Mouse (Mus musculus) liver, adult 2 months (tissue): ENCODE results near the gene Tex9. TPM values are rescaled to one million over a fixed set of nuclear protein-coding genes. Genes with fewer than 3 reads are reported as not detected.

Source experiments
- DNase-seq: peaks from one replicate; pipeline ENCODE4 v3.0.0-alpha.2; 2011; ENCODE audit warnings: low read depth, low spot score; ENCODE audit errors: extremely low read depth
- H3K27ac ChIP-seq: fragments of 200-500 bp; replicated peaks from 2 replicates; pipeline ENCODE4 v1.5.1; 2012; ENCODE audit warnings: low read depth, mild to moderate bottlenecking, control low read depth, inconsistent platforms, low read length; ENCODE audit not compliant: insufficient read depth
- H3K27me3 ChIP-seq: fragments of 200-500 bp; 2 replicates; pipeline ENCODE4 v1.6.1; 2012; ENCODE audit warnings: mild to moderate bottlenecking, moderate library complexity, low read length, inconsistent platforms; ENCODE audit not compliant: control insufficient read depth, insufficient read depth
- H3K36me3 ChIP-seq: fragments of 200-500 bp; 2 replicates; pipeline ENCODE4 v1.6.1; 2012; ENCODE audit warnings: low read length, inconsistent platforms; ENCODE audit not compliant: control insufficient read depth, insufficient read depth
- H3K4me1 ChIP-seq: fragments of 200-500 bp; 2 replicates; pipeline ENCODE4 v1.6.1; 2011; ENCODE audit warnings: low read length; ENCODE audit not compliant: control insufficient read depth, insufficient read depth
- H3K4me3 ChIP-seq: fragments of 200-500 bp; 2 replicates; pipeline ENCODE4 v1.5.1; 2011; ENCODE audit warnings: low read depth, mild to moderate bottlenecking, control low read depth, low read length, moderate library complexity; ENCODE audit not compliant: insufficient read depth
- H3K79me2 ChIP-seq: fragments of 200-500 bp; 2 replicates; pipeline ENCODE4 v1.6.1; 2012; ENCODE audit warnings: inconsistent platforms, mild to moderate bottlenecking, low read length, moderate library complexity; ENCODE audit not compliant: control insufficient read depth, insufficient read depth
- H3K9ac ChIP-seq: fragments of 200-500 bp; 2 replicates; pipeline ENCODE4 v1.6.1; 2012; ENCODE audit warnings: low read depth, mild to moderate bottlenecking, control low read depth, inconsistent platforms, low read length
- CTCF ChIP-seq: fragments of 200-500 bp; IDR thresholded peaks from 2 replicates; pipeline ENCODE4 v1.5.1; 2011; ENCODE audit warnings: low read depth, low read length, control low read depth
- POLR2A ChIP-seq: fragments of 200-500 bp; IDR thresholded peaks from 2 replicates; pipeline ENCODE4 v1.6.1; 2011; ENCODE audit warnings: low read length, control low read depth; ENCODE audit not compliant: insufficient read depth; ENCODE audit errors: extremely low read depth
- WGBS: fragments of 180-500 bp; shearing (Covaris S2); methylation state at CpG from one replicate; pipeline ENCODE4 v1.1.7; 2018; 5-methylcytosine and 5-hydroxymethylcytosine counted together
- polyA plus RNA-seq: library from polyadenylated mRNA; depleted of rRNA; stranded (reverse); fragments of >200 nt; gene quantifications from 2 replicates; pipeline ENCODE4 v1.2.3, GENCODE M21; 2012
- total RNA-seq: library from RNA; depleted of rRNA; stranded (reverse); fragments of >200 nt; gene quantifications from 2 replicates; pipeline ENCODE4 v1.2.3, GENCODE M21; 2014

Tex9 gene
- total and polyA plus RNA-seq, 2 experiments, result 0.35 to 1.8 TPM

- Histone ChIP-seq H3K27me3 (no peaks in the 10 kb centered on the region), H3K79me2 (no peaks in the 10 kb centered on the region), H3K4me3 (no peak overlapping the region), H3K4me1 (no peaks in the 10 kb centered on the region; the same call in 1 of the 2 replicates), H3K36me3 (no peaks in the 10 kb centered on the region), H3K27ac (no peak overlapping the region), H3K9ac (no peak overlapping the region)
- TF ChIP-seq POLR2A (no peak), CTCF (no peak)
- DNase-seq, result no peak
- WGBS, result 78% methylated on average over 8 of the region's 8 CpGs
Measured at GRCm38 (mm10) chr9:72440948-72441926, 50.8 kb downstream of the Tex9 start.

GRCm38 (mm10) chr9:72440358-72440757 is 51.7 kb downstream of the Tex9 start:
- 87% methylated on average over 4 of the region's 4 CpGs for WGBS
- no peak overlapping the region for H3K27ac ChIP-seq

DNA sequence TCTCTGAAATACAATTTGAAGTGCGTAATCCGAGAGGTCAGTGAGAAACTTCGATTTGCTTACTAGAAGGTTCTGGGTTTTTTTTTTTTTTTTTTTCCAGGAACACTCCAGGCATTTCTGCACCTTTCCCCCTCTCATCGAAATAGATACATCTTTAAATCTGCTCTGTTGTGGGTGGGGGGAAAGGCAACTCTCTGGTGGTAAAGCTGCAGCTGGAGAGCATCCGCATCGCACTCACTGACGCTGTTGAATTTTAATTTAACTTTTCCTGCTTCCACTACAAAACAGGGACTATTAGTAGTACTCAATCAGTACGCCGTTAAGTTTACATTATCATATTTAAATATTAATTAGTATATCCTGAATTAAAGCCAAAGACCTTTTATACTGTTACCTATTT is 53.3 kb downstream of the Tex9 start:
- H3K27ac ChIP-seq, result no peak overlapping the region
- H3K36me3 ChIP-seq, result no peaks in the 10 kb centered on the region
- no peaks in the 10 kb centered on the region; the same call in 1 of the 2 replicates for H3K4me1 ChIP-seq
- no peaks in the 10 kb centered on the region for H3K79me2 ChIP-seq
- no peaks in the 10 kb centered on the region for H3K27me3 ChIP-seq
- peak overlapping the region; percentile 56 for H3K4me3 ChIP-seq
- 4% methylated on average over 9 of the region's 9 CpGs for whole genome bisulfite sequencing
- TF ChIP-seq POLR2A (no peak), CTCF (no peak)
- H3K9ac ChIP-seq, result no peak overlapping the region
- no peak for DNase-seq

More at GRCm38 (mm10) chr9:72440358-72440757, 51.7 kb downstream of the Tex9 start:
- Histone ChIP-seq H3K36me3 (no peaks in the 10 kb centered on the region), H3K27me3 (no peaks in the 10 kb centered on the region), H3K4me3 (no peak overlapping the region), H3K4me1 (no peaks in the 10 kb centered on the region; the same call in 1 of the 2 replicates), H3K79me2 (no peaks in the 10 kb centered on the region), H3K9ac (no peak overlapping the region)
- no peak for DNase-seq
- TF ChIP-seq POLR2A, result no peak
- no peak for TF ChIP-seq CTCF

- H3K27me3 ChIP-seq, result no peaks in the 10 kb centered on the region
- no peaks in the 10 kb centered on the region for H3K36me3 ChIP-seq
- WGBS, result 3% methylated on average over 43 of the region's 43 CpGs
- DNase-seq, result peak; percentile 79
- H3K27ac ChIP-seq, result no peak within 1 kb of the TSS
- no peak within 1 kb of the TSS for H3K9ac ChIP-seq
- H3K4me1 ChIP-seq, result no peaks in the 10 kb centered on the region; the same call in 1 of the 2 replicates
- no peak for TF ChIP-seq POLR2A
- TF ChIP-seq CTCF, result peak; percentile 20; the same call in 1 of the 2 replicates
- peak within 1 kb of the TSS; percentile 56 for H3K4me3 ChIP-seq
- no peaks in the 10 kb centered on the region for H3K79me2 ChIP-seq
Measured at GRCm38 (mm10) chr9:72437822-72438701, 54.0 kb downstream of the Tex9 start, which contains the start of gene Mns1. Gene Mns1 (plus strand): TSS chr9:72438011.

GRCm38 (mm10) chr9:72434876-72435275 is 57.1 kb downstream of the Tex9 start:
- WGBS, result 68% methylated on average over 9 of the region's 9 CpGs
- TF ChIP-seq POLR2A, result no peak
- TF ChIP-seq CTCF, result no peak
- Histone ChIP-seq H3K4me1 (no peaks in the 10 kb centered on the region; the same call in 1 of the 2 replicates), H3K4me3 (no peak overlapping the region), H3K9ac (no peak overlapping the region), H3K27me3 (no peaks in the 10 kb centered on the region), H3K27ac (no peak overlapping the region), H3K36me3 (no peaks in the 10 kb centered on the region), H3K79me2 (no peaks in the 10 kb centered on the region)
- DNase-seq, result no peak
